Comparison of ENCODE assay signal across 8 mouse cellular contexts in genomic region chr10:63022541-63023120, GRCm38 (mm10). TPM values are rescaled to one million over a fixed set of nuclear protein-coding genes. Genes with fewer than 3 reads are reported as not detected.
DNase-seq lines count a peak whose midpoint lies in the region; ATAC-seq and TF ChIP-seq lines count a peak whose summit lies in the region.

No protein-coding gene starts in this region.

- peak overlapping the region; percentile 86 for H3K4me3 ChIP-seq in heart, embryonic 13.5 days
- peak overlapping the region; percentile 91 to 95 (median 92) for H3K4me3 ChIP-seq in CH12.LX (replicated peaks in 1 of 3; ENCODE audit: low read depth in 2 of 3, low read length in 2 of 3, poor library complexity in 1 of 3)
- H3K4me3 ChIP-seq in forebrain, embryonic 12.5 days (replicated peaks): peak overlapping the region; percentile 90
- H3K4me3 ChIP-seq in liver, embryonic 13.5 days (replicated peaks): peak overlapping the region; percentile 95

- peaks cover 51% of the 10 kb centered on the region for H3K79me2 ChIP-seq in CH12.LX (replicated peaks; ENCODE audit: control insufficient read depth, extremely low read depth, insufficient read depth, poor library complexity, severe bottlenecking)

- H3K4me1 ChIP-seq in heart, embryonic 13.5 days: peaks cover 40% of the 10 kb centered on the region
- H3K4me1 ChIP-seq in CH12.LX (ENCODE audit: control insufficient read depth in 1 of 2, insufficient read depth in 2 of 2): peaks cover 4 to 40% of the 10 kb centered on the region in 2 experiments; a peak in 3 of 4 replicates
- peaks cover 55% of the 10 kb centered on the region for H3K4me1 ChIP-seq in forebrain, embryonic 12.5 days
- peaks cover 48% of the 10 kb centered on the region for H3K4me1 ChIP-seq in liver, embryonic 13.5 days (replicated peaks)

- ATAC-seq in heart, embryonic 13.5 days (ENCODE audit: extremely low read depth, insufficient number of reproducible peaks, low FRiP score, low TSS enrichment): no peak
- no peak for ATAC-seq in forebrain, embryonic 12.5 days (ENCODE audit: low FRiP score)
- ATAC-seq in liver, embryonic 13.5 days (ENCODE audit: low read depth): no peak

- H3K4me2 ChIP-seq in heart, embryonic 13.5 days: peak overlapping the region; percentile 77
- H3K4me2 ChIP-seq in CH12.LX (ENCODE audit: insufficient read depth, low read depth, poor library complexity, severe bottlenecking): peak overlapping the region; percentile 91; the same call in 1 of the 2 replicates
- peak overlapping the region; percentile 69 for H3K4me2 ChIP-seq in forebrain, embryonic 12.5 days
- H3K4me2 ChIP-seq in liver, embryonic 13.5 days: peak overlapping the region; percentile 78

- TF ChIP-seq POLR2A in CH12.LX (IDR thresholded peaks at IDR 0.05; ENCODE audit: low read depth, low read length): no peak

- no peak for DNase-seq in heart, adult 11 months
- peak; percentile 10 for DNase-seq in CH12.LX (ENCODE audit: extremely low read depth)
- no peak for DNase-seq in liver, embryonic 13.5 days
- no peak for DNase-seq in gastrocnemius, adult 18-20 months (ENCODE audit: low spot score)
- DNase-seq in adrenal gland, adult 8-10 months: no peak
- DNase-seq in layer of hippocampus, adult 8-10 months (ENCODE audit: low spot score in 2 of 2): no peak

- H3K36me3 ChIP-seq in heart, embryonic 13.5 days: peaks cover 7% of the 10 kb centered on the region
- peaks cover 4 to 14% of the 10 kb centered on the region in 2 experiments for H3K36me3 ChIP-seq in CH12.LX (replicated peaks in 1 of 2; ENCODE audit: control insufficient read depth in 1 of 2, insufficient read depth in 1 of 2, low read length in 1 of 2)
- peaks cover 7% of the 10 kb centered on the region for H3K36me3 ChIP-seq in forebrain, embryonic 12.5 days (replicated peaks)
- H3K36me3 ChIP-seq in liver, embryonic 13.5 days: peaks cover 10% of the 10 kb centered on the region

- peak overlapping the region; percentile 98 for H3K9ac ChIP-seq in heart, embryonic 13.5 days
- peak overlapping the region; percentile 96 for H3K9ac ChIP-seq in CH12.LX (ENCODE audit: insufficient read depth, low read depth)
- H3K9ac ChIP-seq in forebrain, embryonic 12.5 days: peak overlapping the region; percentile 99
- H3K9ac ChIP-seq in liver, embryonic 13.5 days: peak overlapping the region; percentile 97

- TF ChIP-seq RAD21 in CH12.LX (IDR thresholded peaks at IDR 0.05; ENCODE audit: low read depth, low read length): no peak

- TF ChIP-seq EP300 in CH12.LX (IDR thresholded peaks at IDR 0.05; ENCODE audit: low read length): no peak

- in situ Hi-C loops in CH12.LX (cut with MboI; ENCODE audit: low pct_ligation_motif_present, low pct_unique_long_range_greater_than_20kb, low sequenced_read_pairs): no loop called here

- peak overlapping the region; percentile 100 for H3K27ac ChIP-seq in heart, embryonic 13.5 days (replicated peaks)
- H3K27ac ChIP-seq in CH12.LX (ENCODE audit: insufficient read depth, low read depth): peak overlapping the region; percentile 97; the same call in 1 of the 2 replicates
- peak overlapping the region; percentile 100 for H3K27ac ChIP-seq in forebrain, embryonic 12.5 days
- peak overlapping the region; percentile 97 for H3K27ac ChIP-seq in liver, embryonic 13.5 days

- TF ChIP-seq CTCF in CH12.LX (conservative IDR thresholded peaks at IDR 0.05 in 1 of 2, IDR thresholded peaks at IDR 0.05 in 1 of 2; ENCODE audit: low read depth in 2 of 2, low read length in 2 of 2): no peak

- H3K27me3 ChIP-seq in heart, embryonic 13.5 days (replicated peaks): no peaks in the 10 kb centered on the region
- H3K27me3 ChIP-seq in CH12.LX (replicated peaks): no peaks in the 10 kb centered on the region
- H3K27me3 ChIP-seq in forebrain, embryonic 12.5 days: no peaks in the 10 kb centered on the region
- no peaks in the 10 kb centered on the region for H3K27me3 ChIP-seq in liver, embryonic 13.5 days

- dilution Hi-C loops in CH12.LX (cut with MboI; ENCODE audit: extremely low pct_ligation_motif_present, extremely low pct_unique_long_range_greater_than_20kb, low sequenced_read_pairs): no loop called here

- H3K9me3 ChIP-seq in heart, embryonic 13.5 days: no peaks in the 10 kb centered on the region
- no peaks in the 10 kb centered on the region for H3K9me3 ChIP-seq in CH12.LX (replicated peaks; ENCODE audit: low read length)
- no peaks in the 10 kb centered on the region for H3K9me3 ChIP-seq in forebrain, embryonic 12.5 days
- H3K9me3 ChIP-seq in liver, embryonic 13.5 days (replicated peaks): no peaks in the 10 kb centered on the region

- under 1% methylated on average over 27 of the region's 27 CpGs for WGBS in heart, embryonic 13.5 days
- whole genome bisulfite sequencing in forebrain, embryonic 12.5 days: under 1% methylated on average over 27 of the region's 27 CpGs
- under 1% methylated on average over 27 of the region's 27 CpGs for WGBS in liver, embryonic 13.5 days (ENCODE audit: insufficient replicate concordance)

TF ChIP-seq in CH12.LX, 34 proteins besides CTCF, POLR2A, EP300 and RAD21:
- TF ChIP-seq TBP (conservative IDR thresholded peaks at IDR 0.05; ENCODE audit: low read depth, low read length): no peak
- TF ChIP-seq ZC3H11A (IDR thresholded peaks at IDR 0.05; ENCODE audit: low read depth, low read length): no peak
- TF ChIP-seq NELFE (IDR thresholded peaks at IDR 0.05; ENCODE audit: low read depth, low read length): no peak
- no peak for TF ChIP-seq JUND (conservative IDR thresholded peaks at IDR 0.05; ENCODE audit: low read depth, low read length)
TF ChIP-seq in CH12.LX: peak in this region for 0.

RNA-seq across cellular contexts. Expression of gene Hnrnph3, which starts 1.4 kb away (rescaled TPM):
- polyA plus RNA-seq in heart, embryonic 13.5 days (2015; fragmentation: Nextera tagmentation; extraction: Ambion mirVana): 60.1 and 69.6 TPM in 2 replicates
- 12.8 and 15.1 TPM in 2 replicates for total RNA-seq in CH12.LX (2012; rRNA removed)
- 9.5 and 11.7 TPM in 2 replicates for total RNA-seq in CH12.LX (2014; rRNA removed)
- polyA plus RNA-seq in CH12.LX (2012; ENCODE audit: insufficient read length, low read depth): 37.8 and 55.2 TPM in 2 replicates
- polyA plus RNA-seq in forebrain, embryonic 12.5 days (2016; fragmentation: Nextera tagmentation; extraction: Ambion mirVana): 260 and 265 TPM in 2 replicates
- polyA plus RNA-seq in liver, embryonic 13.5 days (2015; fragmentation: Nextera tagmentation; extraction: Ambion mirVana): 25.5 and 29.9 TPM in 2 replicates
- total RNA-seq in gastrocnemius, adult 18-20 months (2021): 10 to 100 TPM; 14.6 to 24.2 TPM
- total RNA-seq in adrenal gland, adult 8-10 months (2022): 10 to 100 TPM; 33.2 to 80.1 (median 50.9) TPM
- total RNA-seq in layer of hippocampus, adult 8-10 months (2022): 10 to 100 TPM; 49.0 to 58.9 (median 57.1) TPM

RNA-seq across cellular contexts. Expression of gene Pbld2, which starts 1.5 kb away (rescaled TPM):
- 0.55 and 0.60 TPM in 2 replicates for polyA plus RNA-seq in heart, embryonic 13.5 days (2015; fragmentation: Nextera tagmentation; extraction: Ambion mirVana)
- total RNA-seq in CH12.LX (2012; rRNA removed): 0.55 and 0.72 TPM in 2 replicates
- 0.19 and 0.76 TPM in 2 replicates for total RNA-seq in CH12.LX (2014; rRNA removed)
- 0.26 TPM in 1 of 2 replicates, not detected in the other for polyA plus RNA-seq in CH12.LX (2012; ENCODE audit: insufficient read length, low read depth)
- polyA plus RNA-seq in forebrain, embryonic 12.5 days (2016; fragmentation: Nextera tagmentation; extraction: Ambion mirVana): 0.96 and 1.1 TPM in 2 replicates
- polyA plus RNA-seq in liver, embryonic 13.5 days (2015; fragmentation: Nextera tagmentation; extraction: Ambion mirVana): 1.6 and 1.8 TPM in 2 replicates
- total RNA-seq in gastrocnemius, adult 18-20 months (2021): 1 to 10 TPM; 3.4 to 3.7 TPM
- total RNA-seq in adrenal gland, adult 8-10 months (2022): 1 to 10 TPM; 4.4 to 6.3 (median 5.1) TPM
- total RNA-seq in layer of hippocampus, adult 8-10 months (2022): 1 to 10 TPM; 2.3 to 3.3 (median 2.9) TPM

RNA-seq across cellular contexts. Expression of gene Pbld1, which starts 37.3 kb away (rescaled TPM):
- 0.33 and 0.61 TPM in 2 replicates for polyA plus RNA-seq in heart, embryonic 13.5 days (2015; fragmentation: Nextera tagmentation; extraction: Ambion mirVana)
- 0.04 and 0.25 TPM in 2 replicates for total RNA-seq in CH12.LX (2012; rRNA removed)
- not detected in 2 replicates for total RNA-seq in CH12.LX (2014; rRNA removed)
- 0.49 TPM in 1 of 2 replicates, not detected in the other for polyA plus RNA-seq in CH12.LX (2012; ENCODE audit: insufficient read length, low read depth)
- polyA plus RNA-seq in forebrain, embryonic 12.5 days (2016; fragmentation: Nextera tagmentation; extraction: Ambion mirVana): 1.1 and 1.2 TPM in 2 replicates
- polyA plus RNA-seq in liver, embryonic 13.5 days (2015; fragmentation: Nextera tagmentation; extraction: Ambion mirVana): 3.0 and 3.1 TPM in 2 replicates
- total RNA-seq in gastrocnemius, adult 18-20 months (2021): 1 to 10 TPM in 1 of 2 experiments, under 1 TPM in 1; 0.73 to 1.1 TPM
- 1 to 10 TPM in 3 of 4 experiments, under 1 TPM in 1; 0.78 to 3.3 (median 1.6) TPM for total RNA-seq in adrenal gland, adult 8-10 months (2022)
- total RNA-seq in layer of hippocampus, adult 8-10 months (2022): under 1 TPM; 0.20 to 0.68 (median 0.49) TPM

RNA-seq across cellular contexts. Expression of gene Rufy2, which starts 42.6 kb away (rescaled TPM):
- 11.1 and 14.5 TPM in 2 replicates for polyA plus RNA-seq in heart, embryonic 13.5 days (2015; fragmentation: Nextera tagmentation; extraction: Ambion mirVana)
- total RNA-seq in CH12.LX (2012; rRNA removed): 4.9 and 5.6 TPM in 2 replicates
- total RNA-seq in CH12.LX (2014; rRNA removed): 5.8 and 9.0 TPM in 2 replicates
- 6.8 and 7.1 TPM in 2 replicates for polyA plus RNA-seq in CH12.LX (2012; ENCODE audit: insufficient read length, low read depth)
- 34.9 and 39.5 TPM in 2 replicates for polyA plus RNA-seq in forebrain, embryonic 12.5 days (2016; fragmentation: Nextera tagmentation; extraction: Ambion mirVana)
- polyA plus RNA-seq in liver, embryonic 13.5 days (2015; fragmentation: Nextera tagmentation; extraction: Ambion mirVana): 2.7 and 3.0 TPM in 2 replicates
- total RNA-seq in gastrocnemius, adult 18-20 months (2021): 1 to 10 TPM; 4.1 to 4.9 TPM
- 10 to 100 TPM; 17.3 to 39.9 (median 27.8) TPM for total RNA-seq in adrenal gland, adult 8-10 months (2022)
- total RNA-seq in layer of hippocampus, adult 8-10 months (2022): 10 to 100 TPM; 63.4 to 90.3 (median 86.9) TPM
